Mouse (Mus musculus): ENCODE measurements around the gene 1700088E04Rik. TPM values are rescaled to one million over a fixed set of nuclear protein-coding genes. Genes with fewer than 3 reads are reported as not detected.
A peak's percentile ranks its signal among the peaks of the same experiment; 100 is the strongest.

Gene 1700088E04Rik
- polyA plus RNA-seq (2015; fragmentation: Nextera tagmentation; extraction: Ambion mirVana), result 4.5 and 5.7 TPM in 2 replicates

- ATAC-seq, result peak; percentile 95
- Histone ChIP-seq H3K27me3 (replicated peaks) (no peaks in the 10 kb centered on the region), H3K4me3 (replicated peaks) (peak within 1 kb of the TSS; percentile 90), H3K27ac (peak within 1 kb of the TSS; percentile 48), H3K4me1 (replicated peaks) (peaks cover 8% of the 10 kb centered on the region; the same call in 1 of the 2 replicates), H3K36me3 (peaks cover 5% of the 10 kb centered on the region), H3K9me3 (no peaks in the 10 kb centered on the region), H3K9ac (peak within 1 kb of the TSS; percentile 89), H3K4me2 (replicated peaks) (peak within 1 kb of the TSS; percentile 85)
- WGBS, result under 1% methylated on average over 57 of the region's 57 CpGs
Measured at GRCm38 (mm10) chr15:79140866-79141565, at the start of gene 1700088E04Rik, which contains the start of gene Polr2f. Gene 1700088E04Rik (minus strand): TSS chr15:79141253. Gene Polr2f (plus strand): TSS chr15:79141009.

GRCm38 (mm10) chr15:79187819-79188218 lies 46.8 kb upstream of the 1700088E04Rik start:
- no peak overlapping the region for H3K9ac ChIP-seq
- WGBS, result 86% methylated on average over 8 of the region's 8 CpGs
- no peaks in the 10 kb centered on the region for H3K36me3 ChIP-seq
- H3K9me3 ChIP-seq, result no peaks in the 10 kb centered on the region
- no peak for ATAC-seq
- H3K27ac ChIP-seq, result no peak overlapping the region
- no peak overlapping the region for H3K4me2 ChIP-seq (replicated peaks)
- no peaks in the 10 kb centered on the region for H3K27me3 ChIP-seq (replicated peaks)
- H3K4me1 ChIP-seq (replicated peaks), result 0 out of 2 replicates have a peak, but pooled peaks cover 3% of the 10 kb centered on the region
- H3K4me3 ChIP-seq (replicated peaks), result no peak overlapping the region

- no peaks in the 10 kb centered on the region for H3K27me3 ChIP-seq (replicated peaks)
- no peak for ATAC-seq
- H3K9me3 ChIP-seq, result no peaks in the 10 kb centered on the region
- WGBS, result 49% methylated on average over 10 of the region's 10 CpGs
- no peak overlapping the region for H3K4me2 ChIP-seq (replicated peaks)
- no peaks in the 10 kb centered on the region for H3K4me1 ChIP-seq (replicated peaks)
- no peaks in the 10 kb centered on the region for H3K36me3 ChIP-seq
- no peak overlapping the region for H3K4me3 ChIP-seq (replicated peaks)
- H3K9ac ChIP-seq, result no peak overlapping the region
- H3K27ac ChIP-seq, result no peak overlapping the region
Measured at GRCm38 (mm10) chr15:79185213-79185612, 44.2 kb upstream of the 1700088E04Rik start.

- Histone ChIP-seq H3K4me3 (replicated peaks) (no peak overlapping the region), H3K27ac (no peak overlapping the region), H3K9me3 (no peaks in the 10 kb centered on the region), H3K36me3 (no peaks in the 10 kb centered on the region), H3K4me1 (replicated peaks) (no peaks in the 10 kb centered on the region), H3K27me3 (replicated peaks) (no peaks in the 10 kb centered on the region), H3K4me2 (replicated peaks) (no peak overlapping the region), H3K9ac (no peak overlapping the region)
- 63% methylated on average over 6 of the region's 6 CpGs for WGBS
- ATAC-seq, result no peak
Measured at GRCm38 (mm10) chr15:79176905-79177304, 35.9 kb upstream of the 1700088E04Rik start.

GRCm38 (mm10) chr15:79166712-79167111 lies 25.7 kb upstream of the 1700088E04Rik start:
- H3K4me1 ChIP-seq (replicated peaks), result 0 out of 2 replicates have a peak, but pooled peaks cover 8% of the 10 kb centered on the region
- H3K9ac ChIP-seq, result no peak overlapping the region
- peak; percentile 27; the same call in 1 of the 2 replicates for ATAC-seq
- H3K27ac ChIP-seq, result no peak overlapping the region
- H3K27me3 ChIP-seq (replicated peaks), result peaks cover 55% of the 10 kb centered on the region
- no peak overlapping the region for H3K4me3 ChIP-seq (replicated peaks)
- H3K9me3 ChIP-seq, result no peaks in the 10 kb centered on the region
- no peaks in the 10 kb centered on the region for H3K36me3 ChIP-seq
- H3K4me2 ChIP-seq (replicated peaks), result no peak overlapping the region
- WGBS, result 56% methylated on average over 8 of the region's 8 CpGs

- WGBS, result 42% methylated on average over 5 of the region's 5 CpGs
- no peak for ATAC-seq
- H3K4me1 ChIP-seq (replicated peaks), result 0 out of 2 replicates have a peak, but pooled peaks cover 8% of the 10 kb centered on the region
- H3K4me3 ChIP-seq (replicated peaks), result 0 out of 2 replicates have a peak within 1 kb of the TSS, but pooled peaks have one; percentile 15
- no peaks in the 10 kb centered on the region for H3K9me3 ChIP-seq
- peak within 1 kb of the TSS; percentile 13; the same call in 1 of the 2 replicates for H3K27ac ChIP-seq
- no peaks in the 10 kb centered on the region for H3K36me3 ChIP-seq
- H3K9ac ChIP-seq, result no peak within 1 kb of the TSS
- H3K27me3 ChIP-seq (replicated peaks), result peaks cover 67% of the 10 kb centered on the region
- H3K4me2 ChIP-seq (replicated peaks), result 0 out of 2 replicates have a peak within 1 kb of the TSS, but pooled peaks have one; percentile 9
Measured at GRCm38 (mm10) chr15:79165140-79165539, 24.1 kb upstream of the 1700088E04Rik start, which contains the start of gene Sox10. Gene Sox10 (minus strand): TSS chr15:79165240.

GRCm38 (mm10) chr15:79164251-79164650 lies 23.2 kb upstream of the 1700088E04Rik start:
- H3K4me2 ChIP-seq (replicated peaks), result no peak overlapping the region
- H3K9ac ChIP-seq, result no peak overlapping the region
- 0 out of 2 replicates have a peak, but pooled peaks cover 8% of the 10 kb centered on the region for H3K4me1 ChIP-seq (replicated peaks)
- ATAC-seq, result peak; percentile 21; the same call in 1 of the 2 replicates
- H3K27ac ChIP-seq, result no peak overlapping the region
- H3K27me3 ChIP-seq (replicated peaks), result peaks cover 74% of the 10 kb centered on the region
- 6% methylated on average over 15 of the region's 15 CpGs for WGBS
- no peaks in the 10 kb centered on the region for H3K9me3 ChIP-seq
- no peaks in the 10 kb centered on the region for H3K36me3 ChIP-seq
- H3K4me3 ChIP-seq (replicated peaks), result 0 out of 2 replicates have a peak overlapping the region, but pooled peaks have one; percentile 15

GRCm38 (mm10) chr15:79162822-79163221 lies 21.8 kb upstream of the 1700088E04Rik start:
- H3K27me3 ChIP-seq (replicated peaks), result peaks cover 82% of the 10 kb centered on the region
- no peaks in the 10 kb centered on the region for H3K9me3 ChIP-seq
- ATAC-seq, result no peak
- H3K9ac ChIP-seq, result no peak overlapping the region
- 32% methylated on average over 14 of the region's 14 CpGs for WGBS
- H3K36me3 ChIP-seq, result no peaks in the 10 kb centered on the region
- H3K4me2 ChIP-seq (replicated peaks), result no peak overlapping the region
- no peak overlapping the region for H3K27ac ChIP-seq
- H3K4me3 ChIP-seq (replicated peaks), result peak overlapping the region; percentile 22
- H3K4me1 ChIP-seq (replicated peaks), result 0 out of 2 replicates have a peak, but pooled peaks cover 8% of the 10 kb centered on the region

GRCm38 (mm10) chr15:79162301-79162700 lies 21.2 kb upstream of the 1700088E04Rik start:
- Histone ChIP-seq H3K36me3 (no peaks in the 10 kb centered on the region), H3K4me3 (replicated peaks) (no peak overlapping the region; the same call in 1 of the 2 replicates), H3K9ac (no peak overlapping the region), H3K4me1 (replicated peaks) (0 out of 2 replicates have a peak, but pooled peaks cover 8% of the 10 kb centered on the region), H3K4me2 (replicated peaks) (no peak overlapping the region), H3K27me3 (replicated peaks) (peaks cover 83% of the 10 kb centered on the region), H3K27ac (no peak overlapping the region), H3K9me3 (no peaks in the 10 kb centered on the region)
- ATAC-seq, result no peak
- 63% methylated on average over 7 of the region's 7 CpGs for WGBS

GRCm38 (mm10) chr15:79155572-79155971 lies 14.5 kb upstream of the 1700088E04Rik start:
- Histone ChIP-seq H3K9me3 (no peaks in the 10 kb centered on the region), H3K9ac (0 out of 2 replicates have a peak overlapping the region, but pooled peaks have one; percentile 17), H3K27me3 (replicated peaks) (peaks cover 19% of the 10 kb centered on the region), H3K4me1 (replicated peaks) (no peaks in the 10 kb centered on the region), H3K36me3 (peaks cover 4% of the 10 kb centered on the region), H3K4me3 (replicated peaks) (no peak overlapping the region), H3K27ac (no peak overlapping the region), H3K4me2 (replicated peaks) (no peak overlapping the region)
- WGBS, result 39% methylated on average over 3 of the region's 3 CpGs
- ATAC-seq, result no peak

- Histone ChIP-seq H3K4me2 (replicated peaks) (no peak overlapping the region), H3K36me3 (peaks cover 21% of the 10 kb centered on the region), H3K9me3 (no peaks in the 10 kb centered on the region), H3K27ac (peak overlapping the region; percentile 58; the same call in 1 of the 2 replicates), H3K4me3 (replicated peaks) (no peak overlapping the region), H3K4me1 (replicated peaks) (no peaks in the 10 kb centered on the region), H3K9ac (no peak overlapping the region), H3K27me3 (replicated peaks) (peaks cover 3% of the 10 kb centered on the region; the same call in 1 of the 2 replicates)
- 60% methylated on average over 6 of the region's 6 CpGs for WGBS
- ATAC-seq, result no peak
Measured at GRCm38 (mm10) chr15:79152709-79153108, 11.7 kb upstream of the 1700088E04Rik start.

GRCm38 (mm10) chr15:79151881-79152280 lies 10.8 kb upstream of the 1700088E04Rik start:
- Histone ChIP-seq H3K27ac (peak overlapping the region; percentile 58), H3K4me2 (replicated peaks) (no peak overlapping the region), H3K27me3 (replicated peaks) (no peaks in the 10 kb centered on the region; the same call in 1 of the 2 replicates), H3K4me3 (replicated peaks) (no peak overlapping the region), H3K36me3 (peaks cover 30% of the 10 kb centered on the region), H3K9ac (no peak overlapping the region), H3K9me3 (no peaks in the 10 kb centered on the region), H3K4me1 (replicated peaks) (no peaks in the 10 kb centered on the region)
- no peak for ATAC-seq
- WGBS, result 83% methylated on average over 8 of the region's 8 CpGs
